Mouse (Mus musculus) ES-E14 (cell line): ENCODE data around the gene Tvp23a.

Experiments
- CHD2 ChIP-seq: IDR thresholded peaks from 2 replicates; pipeline ENCODE4 v1.6.1; 2014; ENCODE audit warnings: mild to moderate bottlenecking, low read depth, low read length, inconsistent platforms
- MAFK ChIP-seq: IDR thresholded peaks from 2 replicates; pipeline ENCODE4 v1.6.1; 2014; ENCODE audit warnings: mild to moderate bottlenecking, low read depth, low read length, inconsistent platforms; ENCODE audit not compliant: insufficient read depth
- ZC3H11A ChIP-seq: IDR thresholded peaks from 2 replicates; pipeline ENCODE4 v1.6.1; 2012; ENCODE audit warnings: low read depth, mild to moderate bottlenecking, inconsistent platforms, low read length, borderline replicate concordance
- ZNF384 ChIP-seq: IDR thresholded peaks from 2 replicates; pipeline ENCODE4 v1.6.1; 2012; ENCODE audit warnings: low read depth, low read length, inconsistent platforms

DNA sequence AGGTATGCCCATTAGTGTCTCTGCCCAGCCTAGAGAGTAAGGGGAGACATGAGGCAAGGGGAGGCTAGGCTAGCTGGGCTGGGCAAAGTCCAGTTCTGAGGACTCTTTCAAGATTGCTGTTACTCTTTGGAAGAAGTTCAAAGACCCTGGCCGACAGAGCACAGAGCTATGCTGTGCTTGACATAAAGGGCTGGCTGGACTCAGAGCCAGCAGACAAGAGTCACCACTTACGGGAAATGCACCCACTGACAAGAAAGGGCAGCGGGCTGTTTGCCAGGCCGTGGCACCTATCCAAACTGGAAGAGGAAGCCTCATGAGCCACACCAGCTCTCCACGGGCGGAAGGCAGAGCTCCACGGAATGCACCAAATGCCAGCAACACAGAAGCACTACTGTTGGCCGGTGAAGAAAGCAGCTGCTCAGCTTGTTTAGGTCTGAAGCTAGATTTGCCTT lies 5.3 kb upstream of the Tvp23a start:
- no peak for TF ChIP-seq ZC3H11A
- TF ChIP-seq MAFK = no peak
- TF ChIP-seq ZNF384 = no peak
- no peak for TF ChIP-seq CHD2
